Mouse (Mus musculus) midbrain, postnatal 0 days (tissue): ENCODE measurements around the gene Mctp1. TPM values are rescaled to one million over a fixed set of nuclear protein-coding genes. Genes with fewer than 3 reads are reported as not detected.
"Not testable (repeated sequence)": the region's sequence is repeated elsewhere in the genome, so short reads cannot be mapped to it uniquely, and the experiment has no call there.

Source experiments
- ATAC-seq: fragments of 200-750 bp; cut with Nextera tagmentation; 2 replicates; pipeline ENCODE4 v1.8.0; 2017; ENCODE audit warnings: moderate number of reproducible peaks, mild to moderate bottlenecking, moderate TSS enrichment, moderate library complexity; ENCODE audit not compliant: low FRiP score
- DNase-seq: peaks from one replicate; pipeline ENCODE4 v3.0.0-alpha.2; 2015; ENCODE audit warnings: low spot score
- H3K27ac ChIP-seq: fragments of 300-500 bp; sonication (generic); 2 replicates; pipeline ENCODE4 v1.5.1; 2014; ENCODE audit warnings: low read depth, mild to moderate bottlenecking, low read length, mixed read lengths
- H3K27me3 ChIP-seq: fragments of 300-500 bp; sonication (generic); 2 replicates; pipeline ENCODE4 v1.6.1; 2014; ENCODE audit warnings: low read length, control low read depth, mixed read lengths; ENCODE audit not compliant: insufficient read depth
- H3K36me3 ChIP-seq: fragments of 300-500 bp; sonication (generic); 2 replicates; pipeline ENCODE4 v1.6.1; 2014; ENCODE audit warnings: low read length, control low read depth, mixed read lengths; ENCODE audit not compliant: insufficient read depth
- H3K4me1 ChIP-seq: fragments of 300-500 bp; sonication (generic); 2 replicates; pipeline ENCODE4 v1.6.1; 2014; ENCODE audit warnings: mild to moderate bottlenecking, control low read depth, antibody characterized with exemption, low read length, mixed read lengths; ENCODE audit not compliant: insufficient read depth
- H3K4me2 ChIP-seq: fragments of 300-500 bp; sonication (generic); 2 replicates; pipeline ENCODE4 v1.6.1; 2014; ENCODE audit warnings: low read depth, mild to moderate bottlenecking, low read length, mixed read lengths; ENCODE audit not compliant: poor library complexity, severe bottlenecking
- H3K4me3 ChIP-seq: fragments of 300-500 bp; sonication (generic); 2 replicates; pipeline ENCODE4 v1.5.1; 2014; ENCODE audit warnings: low read depth, mild to moderate bottlenecking, low read length, moderate library complexity
- H3K9ac ChIP-seq: fragments of 300-500 bp; sonication (generic); replicated peaks from 2 replicates; pipeline ENCODE4 v1.6.1; 2014; ENCODE audit warnings: mild to moderate bottlenecking, low read length, moderate library complexity, mixed read lengths; ENCODE audit not compliant: poor library complexity, severe bottlenecking
- H3K9me3 ChIP-seq: fragments of 300-500 bp; sonication (generic); 2 replicates; pipeline ENCODE4 v1.6.1; 2016; ENCODE audit warnings: low read length, control low read depth
- CTCF ChIP-seq: IDR thresholded peaks from 2 replicates; pipeline ENCODE4 v1.5.1; 2016; ENCODE audit warnings: antibody characterized with exemption, mild to moderate bottlenecking
- WGBS: fragments of 180-500 bp; shearing (Covaris S2); extraction: QIAGEN DNeasy Blood & Tissue Kit; methylation state at CpG from one replicate; pipeline ENCODE4 v1.1.7; 2014; 5-methylcytosine and 5-hydroxymethylcytosine counted together
- polyA plus RNA-seq: library from polyadenylated mRNA; unstranded; fragments of >200 nt; fragmentation: Nextera tagmentation; extraction: Ambion mirVana; gene quantifications from 2 replicates; pipeline ENCODE4 v1.2.1, GENCODE M21; 2015
- total RNA-seq: library from RNA; depleted of rRNA; stranded (reverse); fragments of >200 nt; gene quantifications from 2 replicates; pipeline ENCODE4 v1.2.3, GENCODE M21; 2014

The Mctp1 gene
- total and polyA plus RNA-seq, 2 experiments from 2014 or later = 3.9 to 7.0 TPM

- no peak for ATAC-seq
- Histone ChIP-seq H3K27ac (no peak overlapping the region), H3K27me3 (no peaks in the 10 kb centered on the region), H3K4me1 (no peaks in the 10 kb centered on the region), H3K4me3 (no peak overlapping the region), H3K9me3 (no peaks in the 10 kb centered on the region), H3K36me3 (no peaks in the 10 kb centered on the region), H3K9ac (no peak overlapping the region), H3K4me2 (no peak overlapping the region)
- DNase-seq = no peak
- no peak for TF ChIP-seq CTCF
Measured at GRCm38 (mm10) chr13:76967588-76967987, 583.3 kb downstream of the Mctp1 start.

GRCm38 (mm10) chr13:76969386-76969785 lies 585.1 kb downstream of the Mctp1 start:
- H3K4me1 ChIP-seq = no peaks in the 10 kb centered on the region
- no peak overlapping the region for H3K4me3 ChIP-seq
- no peak overlapping the region for H3K27ac ChIP-seq
- 0% methylated on average over 2 of the region's 2 CpGs for WGBS
- H3K9ac ChIP-seq = no peak overlapping the region
- peak; percentile 95 for TF ChIP-seq CTCF
- no peaks in the 10 kb centered on the region for H3K27me3 ChIP-seq
- no peaks in the 10 kb centered on the region for H3K9me3 ChIP-seq
- ATAC-seq (peak; percentile 56; the same call in 1 of the 2 replicates), DNase-seq (peak; percentile 81)
- H3K36me3 ChIP-seq = no peaks in the 10 kb centered on the region
- no peak overlapping the region for H3K4me2 ChIP-seq

GRCm38 (mm10) chr13:76971046-76971445 lies 586.7 kb downstream of the Mctp1 start:
- not testable (repeated sequence) for H3K4me1 ChIP-seq, DNase-seq, H3K4me2 ChIP-seq, H3K36me3 ChIP-seq, H3K4me3 ChIP-seq, ATAC-seq, H3K9me3 ChIP-seq, H3K9ac ChIP-seq, H3K27me3 ChIP-seq, H3K27ac ChIP-seq
- 94% methylated on average over 3 of the region's 3 CpGs for WGBS

DNA sequence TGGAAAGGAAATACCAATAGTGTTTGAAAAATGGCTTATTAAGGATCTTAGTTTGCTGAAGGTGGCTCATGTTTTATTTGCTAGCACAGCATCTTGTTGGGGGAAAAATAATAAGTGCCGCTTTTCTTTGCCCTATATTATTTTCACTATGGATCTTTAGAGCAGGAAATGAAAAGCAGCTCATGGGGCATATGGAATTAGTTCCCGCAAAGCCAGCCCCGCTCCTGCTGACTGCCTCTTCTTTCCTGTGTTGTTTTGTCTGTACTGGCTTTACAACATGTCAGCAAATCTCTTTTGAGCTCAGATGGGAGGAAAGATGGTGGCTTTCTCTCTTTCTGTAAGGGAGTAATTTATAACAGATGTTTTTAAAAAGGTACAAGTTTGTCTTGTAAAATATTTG lies 618.3 kb downstream of the Mctp1 start:
- Histone ChIP-seq H3K4me2 (no peak overlapping the region), H3K9me3 (no peaks in the 10 kb centered on the region), H3K36me3 (no peaks in the 10 kb centered on the region), H3K9ac (no peak overlapping the region), H3K27me3 (no peaks in the 10 kb centered on the region), H3K27ac (no peak overlapping the region), H3K4me1 (no peaks in the 10 kb centered on the region), H3K4me3 (no peak overlapping the region)
- DNase-seq (no peak), ATAC-seq (no peak)
- TF ChIP-seq CTCF = no peak
- 58% methylated on average over 3 of the region's 3 CpGs for WGBS

- H3K27ac ChIP-seq = no peak overlapping the region
- ATAC-seq (no peak), DNase-seq (no peak)
- no peaks in the 10 kb centered on the region for H3K4me1 ChIP-seq
- H3K9ac ChIP-seq = no peak overlapping the region
- H3K9me3 ChIP-seq = no peaks in the 10 kb centered on the region
- no peak for TF ChIP-seq CTCF
- H3K4me2 ChIP-seq = no peak overlapping the region
- H3K27me3 ChIP-seq = no peaks in the 10 kb centered on the region
- H3K4me3 ChIP-seq = no peak overlapping the region
- WGBS = 97% methylated on average over 1 of the region's 1 CpGs
- H3K36me3 ChIP-seq = no peaks in the 10 kb centered on the region
Measured at GRCm38 (mm10) chr13:77003684-77004083, 619.3 kb downstream of the Mctp1 start.

DNA sequence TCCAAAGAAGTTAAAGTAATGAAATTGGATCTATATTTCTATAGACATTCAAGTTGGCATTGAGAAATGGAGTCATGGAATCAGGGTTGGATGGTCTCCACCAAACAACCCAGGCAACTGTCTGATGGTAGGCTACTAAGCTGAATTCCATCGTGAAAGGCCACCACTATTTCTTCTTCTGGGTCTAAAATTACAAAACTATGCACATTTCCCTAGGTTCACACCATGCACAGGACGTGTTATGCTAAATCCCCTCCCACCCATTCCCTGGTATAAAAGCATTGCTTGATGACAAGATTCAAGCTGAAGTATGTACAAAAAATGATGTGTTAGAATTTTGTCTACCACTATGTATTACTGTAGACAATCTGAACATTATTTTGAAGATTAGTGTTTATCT lies 634.5 kb downstream of the Mctp1 start:
- no peak overlapping the region for H3K4me3 ChIP-seq
- TF ChIP-seq CTCF = no peak
- H3K9ac ChIP-seq = no peak overlapping the region
- no peaks in the 10 kb centered on the region for H3K27me3 ChIP-seq
- no peaks in the 10 kb centered on the region for H3K36me3 ChIP-seq
- no peak overlapping the region for H3K4me2 ChIP-seq
- no peak for DNase-seq
- H3K4me1 ChIP-seq = no peaks in the 10 kb centered on the region
- H3K27ac ChIP-seq = no peak overlapping the region
- WGBS = 85% methylated on average over 2 of the region's 2 CpGs
- no peak for ATAC-seq
- no peaks in the 10 kb centered on the region for H3K9me3 ChIP-seq

- ATAC-seq = no peak
- 69% methylated on average over 5 of the region's 5 CpGs for WGBS
- H3K9ac ChIP-seq = no peak overlapping the region
Measured at GRCm38 (mm10) chr13:77029594-77029993, 645.3 kb downstream of the Mctp1 start.

More at GRCm38 (mm10) chr13:77029594-77029993, 645.3 kb downstream of the Mctp1 start:
- H3K4me2 ChIP-seq = no peak overlapping the region
- no peaks in the 10 kb centered on the region for H3K9me3 ChIP-seq
- no peak for TF ChIP-seq CTCF
- H3K27me3 ChIP-seq = no peaks in the 10 kb centered on the region
- no peak for DNase-seq
- no peak overlapping the region for H3K4me3 ChIP-seq
- H3K36me3 ChIP-seq = no peaks in the 10 kb centered on the region
- H3K4me1 ChIP-seq = no peaks in the 10 kb centered on the region
- no peak overlapping the region for H3K27ac ChIP-seq
